Mouse (Mus musculus) hindbrain, embryonic 11.5 days (tissue): ENCODE measurements around the gene Rnf38. TPM values are rescaled to one million over a fixed set of nuclear protein-coding genes. Genes with fewer than 3 reads are reported as not detected.

Experiments
- ATAC-seq: fragments of 200-750 bp; cut with Nextera tagmentation; 2 replicates; pipeline ENCODE4 v1.8.0; 2017; ENCODE audit warnings: mild to moderate bottlenecking, moderate TSS enrichment, moderate library complexity; ENCODE audit not compliant: low FRiP score
- DNase-seq: peaks from one replicate; pipeline ENCODE4 v3.0.0-alpha.2; 2015; ENCODE audit warnings: low spot score
- H3K27ac ChIP-seq: fragments of 300-500 bp; sonication (generic); 2 replicates; pipeline ENCODE4 v1.5.1; 2014; ENCODE audit warnings: mild to moderate bottlenecking, low read depth, low read length
- H3K27me3 ChIP-seq: fragments of 300-500 bp; sonication (generic); 2 replicates; pipeline ENCODE4 v1.6.1; 2014; ENCODE audit warnings: mild to moderate bottlenecking, low read length, moderate library complexity, mixed read lengths; ENCODE audit not compliant: control insufficient read depth, insufficient read depth
- H3K36me3 ChIP-seq: fragments of 300-500 bp; sonication (generic); 2 replicates; pipeline ENCODE4 v1.6.1; 2014; ENCODE audit warnings: mild to moderate bottlenecking, low read length, moderate library complexity, mixed read lengths; ENCODE audit not compliant: control insufficient read depth, insufficient read depth
- H3K4me1 ChIP-seq: fragments of 300-500 bp; sonication (generic); replicated peaks from 2 replicates; pipeline ENCODE4 v1.6.1; 2014; ENCODE audit warnings: low read length, mixed read lengths; ENCODE audit not compliant: control insufficient read depth, insufficient read depth
- H3K4me2 ChIP-seq: fragments of 300-500 bp; sonication (generic); replicated peaks from 2 replicates; pipeline ENCODE4 v1.6.1; 2014; ENCODE audit warnings: mild to moderate bottlenecking, low read depth, low read length
- H3K4me3 ChIP-seq: fragments of 300-500 bp; sonication (generic); 2 replicates; pipeline ENCODE4 v1.5.1; 2014; ENCODE audit warnings: low read depth, low read length
- H3K9ac ChIP-seq: fragments of 300-500 bp; sonication (generic); 2 replicates; pipeline ENCODE4 v1.6.1; 2014; ENCODE audit warnings: low read depth, low read length
- H3K9me3 ChIP-seq: fragments of 300-500 bp; sonication (generic); 2 replicates; pipeline ENCODE4 v1.6.1; 2016; ENCODE audit warnings: low read length; ENCODE audit not compliant: control insufficient read depth
- WGBS: fragments of 180-500 bp; shearing (Covaris S2); extraction: QIAGEN DNeasy Blood & Tissue Kit; methylation state at CpG from one replicate; pipeline ENCODE4 v1.1.7; 2014; 5-methylcytosine and 5-hydroxymethylcytosine counted together
- polyA plus RNA-seq: library from polyadenylated mRNA; unstranded; fragments of >200 nt; fragmentation: Nextera tagmentation; extraction: Ambion mirVana; gene quantifications from 2 replicates; pipeline ENCODE4 v1.2.1, GENCODE M21; 2014

Gene Rnf38
- polyA plus RNA-seq, 1 experiment from 2014 or later, result 57.0 TPM

DNA sequence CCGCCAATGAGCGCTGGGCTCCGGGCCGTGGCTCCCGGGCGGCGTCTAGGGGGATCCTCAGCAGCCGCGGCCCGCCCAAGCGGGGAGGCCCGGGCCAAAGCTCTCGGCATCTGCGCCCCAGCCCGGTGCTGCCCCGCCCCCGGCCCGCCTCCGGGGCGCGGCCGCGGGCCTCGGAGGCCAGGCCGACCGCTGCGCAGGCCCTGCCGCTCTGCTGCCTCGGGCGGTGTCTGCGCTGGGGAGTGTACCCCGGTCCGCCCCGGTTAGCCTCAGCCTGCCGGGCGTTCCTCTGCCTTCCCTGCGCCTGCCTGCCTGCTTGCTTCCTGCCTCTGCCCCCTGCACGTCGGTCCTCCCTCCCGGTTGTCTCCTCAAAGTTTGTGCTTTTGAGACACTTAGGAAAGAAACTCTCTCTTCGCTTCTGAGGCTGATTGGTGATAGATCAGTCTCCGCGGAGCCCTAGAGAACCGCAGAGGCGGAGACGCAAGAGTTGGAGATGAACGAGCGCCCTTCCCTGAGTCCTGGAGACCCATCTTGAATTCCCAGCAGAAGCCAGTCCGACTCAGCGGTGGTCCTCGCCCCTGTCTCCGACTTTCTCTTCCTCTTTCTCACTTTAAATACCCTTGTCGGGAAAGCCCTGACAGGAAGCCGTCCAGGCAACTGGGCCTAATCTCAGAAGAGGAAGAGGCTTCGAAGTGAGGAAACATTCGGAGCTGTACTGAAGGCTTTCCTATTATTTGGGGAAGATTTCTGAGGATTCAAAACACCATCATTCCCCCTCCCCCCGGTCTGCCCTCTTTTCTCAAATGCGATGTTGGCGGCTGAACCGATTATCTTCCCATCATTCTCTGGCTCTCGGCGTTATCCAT is 646 bp upstream of the Rnf38 start:
- Histone ChIP-seq H3K4me3 (peak overlapping the region; percentile 83), H3K27ac (peak overlapping the region; percentile 96), H3K9me3 (no peaks in the 10 kb centered on the region), H3K27me3 (no peaks in the 10 kb centered on the region), H3K4me1 (no peaks in the 10 kb centered on the region), H3K36me3 (no peaks in the 10 kb centered on the region), H3K9ac (peak overlapping the region; percentile 91), H3K4me2 (peak overlapping the region; percentile 55)
- WGBS, result under 1% methylated on average over 38 of the region's 62 CpGs
- DNase-seq (peak; percentile 89), ATAC-seq (peak; percentile 96)

DNA sequence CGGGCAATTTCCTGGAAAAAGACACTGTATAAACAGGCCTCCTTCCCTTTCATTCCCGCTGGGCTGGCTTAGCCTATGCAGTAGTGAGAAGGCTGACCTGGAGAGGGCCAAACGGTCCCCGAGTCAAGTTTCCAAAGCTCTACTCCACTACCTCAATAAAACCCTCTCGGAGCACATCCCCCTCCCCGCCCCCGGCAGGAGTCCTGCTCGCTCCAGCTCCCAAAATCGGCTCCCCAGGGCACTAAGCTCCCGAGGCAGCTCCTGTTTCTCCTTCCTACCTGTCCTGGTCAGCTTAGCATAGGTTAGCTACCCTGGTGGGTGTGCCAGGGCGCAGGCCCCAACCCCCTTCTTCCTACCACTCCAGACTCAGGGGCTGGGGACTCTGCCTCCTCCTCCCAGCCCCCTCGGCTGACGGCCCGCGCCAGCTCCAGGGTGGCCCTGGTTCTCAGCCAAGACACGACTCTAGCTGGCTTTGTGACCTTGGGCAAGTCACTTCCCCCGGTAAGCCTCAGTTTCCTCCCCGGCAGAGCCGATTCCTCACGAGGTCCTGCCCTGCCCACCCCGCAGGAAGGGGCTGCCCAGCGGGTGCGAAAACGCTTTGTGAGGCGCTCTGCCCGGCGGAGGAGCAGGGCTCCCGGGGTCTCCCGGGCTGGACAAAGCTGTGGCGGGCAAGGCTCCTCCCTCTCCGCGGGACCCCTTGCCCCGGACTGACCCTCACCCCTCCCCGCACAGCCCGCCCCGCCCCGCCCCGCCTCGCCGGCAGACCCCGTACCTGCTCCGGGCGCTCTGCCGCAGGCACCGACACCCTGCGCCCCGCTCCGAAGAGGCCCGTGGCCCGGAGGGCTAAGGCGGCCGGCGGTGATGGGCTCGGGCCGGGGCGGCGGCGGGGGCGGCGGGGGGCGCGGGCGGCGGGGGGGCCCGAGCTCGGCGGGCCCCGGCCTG is 547 bp downstream of the Rnf38 start:
- Histone ChIP-seq H3K4me2 (peak overlapping the region; percentile 79), H3K36me3 (no peaks in the 10 kb centered on the region), H3K9ac (peak overlapping the region; percentile 91), H3K27me3 (no peaks in the 10 kb centered on the region), H3K4me1 (0 out of 2 replicates have a peak, but pooled peaks cover 2% of the 10 kb centered on the region), H3K4me3 (peak overlapping the region; percentile 83), H3K27ac (peak overlapping the region; percentile 96), H3K9me3 (no peaks in the 10 kb centered on the region)
- ATAC-seq (peak; percentile 64), DNase-seq (peak; percentile 75)
- whole genome bisulfite sequencing, result under 1% methylated on average over 34 of the region's 68 CpGs

DNA sequence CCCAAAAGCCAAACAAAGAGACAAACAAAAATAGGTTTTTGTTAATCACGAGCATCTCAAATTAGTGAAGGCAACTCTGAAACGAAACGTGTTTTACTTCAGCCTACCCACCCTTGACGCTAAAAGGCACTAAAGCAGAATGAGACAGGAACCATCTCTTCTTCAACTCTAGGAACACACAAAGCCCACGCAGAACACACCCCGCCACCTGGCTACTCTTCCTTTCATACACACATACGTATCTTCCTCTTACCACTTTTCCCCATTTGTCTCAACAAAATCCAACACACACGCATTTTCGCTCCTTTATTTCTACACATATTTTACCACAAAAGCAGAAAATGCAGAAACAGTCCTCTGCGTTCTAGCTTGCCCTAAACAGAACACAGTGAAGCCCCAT is 8.5 kb downstream of the Rnf38 start:
- ATAC-seq, result no peak
- H3K4me1 ChIP-seq, result 0 out of 2 replicates have a peak, but pooled peaks cover 4% of the 10 kb centered on the region

DNA sequence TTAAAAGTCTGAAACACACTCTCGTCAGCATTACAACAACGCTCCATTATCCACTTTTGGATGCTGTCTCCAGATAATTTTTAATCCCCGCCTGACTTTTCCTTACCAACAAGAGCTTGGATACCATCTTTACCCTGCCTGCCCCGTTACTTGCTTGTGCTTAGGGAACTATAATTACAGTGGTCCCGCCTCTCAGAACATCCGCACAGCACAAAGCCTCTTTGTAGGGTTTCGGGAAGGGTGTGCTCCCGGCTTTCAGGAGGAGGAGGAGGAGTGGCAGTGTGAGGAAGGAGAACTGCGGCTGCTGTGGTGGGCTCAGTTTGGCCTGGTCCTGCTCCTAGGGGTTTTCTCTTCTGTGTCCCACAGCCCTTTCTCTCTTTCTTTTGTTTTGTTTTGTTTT is 9.4 kb downstream of the Rnf38 start:
- 35% methylated on average over 9 of the region's 9 CpGs for WGBS
- no peak overlapping the region for H3K4me3 ChIP-seq
- no peak overlapping the region for H3K4me2 ChIP-seq
- no peaks in the 10 kb centered on the region for H3K27me3 ChIP-seq
- H3K4me1 ChIP-seq, result 0 out of 2 replicates have a peak, but pooled peaks cover 4% of the 10 kb centered on the region
- no peak for ATAC-seq
- H3K9me3 ChIP-seq, result no peaks in the 10 kb centered on the region
- H3K36me3 ChIP-seq, result no peaks in the 10 kb centered on the region
- H3K27ac ChIP-seq, result no peak overlapping the region
- peak; percentile 31 for DNase-seq
- H3K9ac ChIP-seq, result no peak overlapping the region

More for the DNA sequence above, 8.5 kb downstream of the Rnf38 start:
- WGBS, result 91% methylated on average over 10 of the region's 10 CpGs
- no peak overlapping the region for H3K4me2 ChIP-seq
- no peak for DNase-seq
- H3K4me3 ChIP-seq, result no peak overlapping the region
- H3K9me3 ChIP-seq, result no peaks in the 10 kb centered on the region
- H3K36me3 ChIP-seq, result no peaks in the 10 kb centered on the region
- no peak overlapping the region for H3K27ac ChIP-seq
- H3K9ac ChIP-seq, result no peak overlapping the region
- no peaks in the 10 kb centered on the region for H3K27me3 ChIP-seq

DNA sequence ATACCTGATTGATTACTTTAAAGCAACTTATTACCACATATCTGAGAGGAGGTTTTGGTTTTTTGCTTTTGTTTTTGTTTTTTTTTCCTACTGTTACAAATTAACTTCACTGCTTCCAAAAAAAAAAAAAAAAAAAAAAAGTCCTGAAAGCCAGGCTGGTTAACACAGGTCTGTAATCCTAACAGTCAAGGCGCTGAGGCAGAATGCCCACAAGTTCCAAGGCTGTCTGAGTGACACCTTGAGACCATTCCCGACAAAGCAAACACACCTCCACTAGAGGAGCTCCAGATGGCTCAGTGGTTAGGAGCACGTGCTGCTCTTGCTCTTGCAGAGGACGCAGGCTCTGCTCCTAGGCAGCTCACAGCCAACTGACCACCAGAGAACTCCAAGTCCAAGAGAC is 10.1 kb downstream of the Rnf38 start:
- H3K4me3 ChIP-seq, result no peak overlapping the region
- H3K9me3 ChIP-seq, result no peaks in the 10 kb centered on the region
- no peak overlapping the region for H3K4me2 ChIP-seq
- no peak overlapping the region for H3K27ac ChIP-seq
- H3K9ac ChIP-seq, result no peak overlapping the region
- DNase-seq, result no peak
- no peaks in the 10 kb centered on the region for H3K27me3 ChIP-seq
- H3K4me1 ChIP-seq, result 0 out of 2 replicates have a peak, but pooled peaks cover 2% of the 10 kb centered on the region
- no peak for ATAC-seq
- H3K36me3 ChIP-seq, result no peaks in the 10 kb centered on the region
- WGBS, result 72% methylated on average over 4 of the region's 4 CpGs

DNA sequence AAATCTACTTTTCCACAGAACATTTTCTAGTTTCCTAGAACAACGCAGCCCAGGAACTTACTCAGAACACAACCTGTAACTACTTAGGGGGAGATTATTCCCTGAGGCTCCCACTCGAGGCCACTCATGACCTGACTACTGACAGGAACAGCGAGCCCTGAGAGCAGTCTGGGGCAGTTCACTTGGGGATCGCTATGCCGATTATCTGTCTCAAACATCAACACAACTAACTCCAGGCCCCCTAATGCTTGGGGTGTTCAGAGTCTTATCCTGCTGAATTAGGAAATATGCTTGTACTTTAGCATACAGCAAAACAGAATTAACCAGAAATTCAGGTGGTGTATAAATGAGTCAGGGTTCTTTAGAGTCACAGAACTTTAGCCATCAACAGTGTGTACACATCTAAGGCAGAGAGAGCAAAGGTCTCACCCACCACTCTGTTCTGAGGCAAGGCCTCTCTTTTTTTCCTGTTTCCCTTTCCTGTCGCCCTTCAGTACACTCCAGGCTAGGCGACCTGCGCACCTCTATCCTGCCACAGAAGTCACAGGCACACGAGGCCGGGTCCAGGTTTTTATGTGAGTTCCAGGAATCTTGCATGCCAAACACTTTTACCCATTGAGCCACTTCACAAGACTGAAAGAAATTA is 16.7 kb downstream of the Rnf38 start:
- Histone ChIP-seq H3K4me1 (no peaks in the 10 kb centered on the region), H3K9ac (no peak overlapping the region), H3K36me3 (no peaks in the 10 kb centered on the region), H3K4me3 (no peak overlapping the region), H3K27ac (no peak overlapping the region), H3K4me2 (no peak overlapping the region), H3K9me3 (no peaks in the 10 kb centered on the region), H3K27me3 (no peaks in the 10 kb centered on the region)
- DNase-seq (no peak), ATAC-seq (no peak)
- 64% methylated on average over 10 of the region's 10 CpGs for WGBS

DNA sequence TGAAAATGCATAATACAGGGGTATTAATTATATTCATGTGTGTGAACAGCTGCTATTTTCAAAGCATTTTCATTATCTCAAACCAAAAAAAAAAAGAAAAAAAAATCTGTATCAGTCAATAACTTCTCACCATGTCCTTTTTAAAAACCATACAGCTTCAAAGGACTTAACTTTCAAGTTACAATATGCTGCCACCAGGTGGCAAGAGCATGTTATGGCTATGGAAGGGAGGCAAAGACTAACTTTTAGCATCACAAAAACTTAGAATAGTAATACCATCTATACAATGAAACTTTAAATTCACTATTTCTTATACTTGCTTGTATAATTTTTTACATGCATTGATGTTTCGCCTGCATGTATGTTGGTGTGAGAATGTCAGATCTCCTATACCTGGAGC is 33.6 kb downstream of the Rnf38 start:
- Histone ChIP-seq H3K4me2 (no peak overlapping the region), H3K27me3 (no peaks in the 10 kb centered on the region), H3K9ac (no peak overlapping the region), H3K9me3 (no peaks in the 10 kb centered on the region), H3K4me1 (no peaks in the 10 kb centered on the region), H3K4me3 (no peak overlapping the region), H3K36me3 (no peaks in the 10 kb centered on the region), H3K27ac (no peak overlapping the region)
- 85% methylated on average over 1 of the region's 1 CpGs for WGBS
- DNase-seq, result peak; percentile 47
- no peak for ATAC-seq

DNA sequence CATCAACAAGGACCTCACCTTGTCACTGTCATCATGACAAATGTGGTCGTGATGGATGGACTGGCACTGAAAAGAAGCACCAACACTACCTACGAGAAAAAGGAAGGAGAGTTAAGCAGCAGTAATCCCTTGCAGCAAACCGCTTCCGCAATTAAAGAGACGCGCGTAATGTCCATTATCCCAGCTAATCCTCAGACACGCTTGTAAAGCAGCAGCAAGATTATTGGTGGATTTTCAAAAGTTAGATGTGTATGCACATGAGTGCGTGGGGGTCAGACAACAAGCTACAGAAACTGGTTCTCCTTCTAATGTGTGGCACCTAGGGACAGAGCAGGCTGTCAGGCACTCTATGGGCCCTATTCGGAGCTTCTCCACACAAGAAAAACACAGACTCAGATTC is 46.2 kb downstream of the Rnf38 start:
- no peaks in the 10 kb centered on the region for H3K36me3 ChIP-seq
- no peak overlapping the region for H3K27ac ChIP-seq
- H3K4me2 ChIP-seq, result no peak overlapping the region
- no peak for DNase-seq
- H3K4me3 ChIP-seq, result no peak overlapping the region
- no peaks in the 10 kb centered on the region for H3K4me1 ChIP-seq
- ATAC-seq, result no peak
- no peaks in the 10 kb centered on the region for H3K9me3 ChIP-seq
- no peaks in the 10 kb centered on the region for H3K27me3 ChIP-seq
- H3K9ac ChIP-seq, result no peak overlapping the region
- WGBS, result 91% methylated on average over 10 of the region's 10 CpGs
